Mouse (Mus musculus) liver, adult 2 months (tissue): ENCODE measurements at regions not wholly inside any gene's neighbourhood (a gene's known extent, or its start where the extent isn't known, plus 50 kb on each side); places are given as distances from the start of the nearest gene placed in this dataset.

Experiments used
- CTCF ChIP-seq: fragments of 200-500 bp; IDR thresholded peaks from 2 replicates; pipeline ENCODE4 v1.5.1; 2011; ENCODE audit warnings: low read depth, low read length, control low read depth
- POLR2A ChIP-seq: fragments of 200-500 bp; IDR thresholded peaks from 2 replicates; pipeline ENCODE4 v1.6.1; 2011; ENCODE audit warnings: low read length, control low read depth; ENCODE audit not compliant: insufficient read depth; ENCODE audit errors: extremely low read depth

DNA sequence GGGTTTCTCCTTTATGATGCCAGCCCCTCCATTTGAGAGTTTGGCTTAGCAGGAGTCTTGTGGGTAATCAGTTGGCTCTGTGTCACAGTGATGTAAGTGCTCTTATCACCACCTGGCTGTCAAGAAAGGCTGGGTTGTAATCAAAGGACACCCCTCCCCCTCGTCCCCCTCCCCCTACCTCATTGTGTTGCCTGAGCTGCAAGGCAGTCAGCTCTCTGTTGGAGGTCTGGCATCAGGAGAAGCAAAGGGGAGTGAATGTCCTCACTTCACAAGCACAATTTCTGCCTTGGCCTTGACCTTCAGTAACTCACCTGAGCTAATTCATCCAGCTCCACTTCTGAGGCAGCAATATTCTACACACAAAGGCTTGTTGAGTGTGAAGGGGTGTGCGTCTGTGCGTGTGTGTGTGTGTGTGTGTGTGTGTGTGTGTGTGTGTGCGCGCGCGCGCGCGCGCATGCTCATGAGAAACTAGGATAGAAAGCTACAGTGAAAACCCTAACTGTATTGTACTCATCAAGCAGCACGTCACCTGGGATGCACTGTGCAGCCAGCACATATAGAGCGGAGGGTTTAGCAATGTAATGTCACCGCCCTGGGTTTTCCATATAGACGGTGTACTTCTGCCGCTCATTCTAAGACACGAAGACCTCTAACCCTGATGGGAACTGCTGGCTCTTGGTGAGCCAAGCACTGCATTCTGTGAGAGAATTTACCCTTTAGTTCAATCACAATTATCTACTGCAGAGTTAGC is 182.7 kb upstream of the Smim15 start:
- TF ChIP-seq CTCF, result no peak
- no peak for TF ChIP-seq POLR2A
